Mouse (Mus musculus) embryonic facial prominence, embryonic 11.5 days (tissue): ENCODE results near the gene Gm11627. TPM values are rescaled to one million over a fixed set of nuclear protein-coding genes. Genes with fewer than 3 reads are reported as not detected.
"Not testable (repeated sequence)": the region's sequence is repeated elsewhere in the genome, so short reads cannot be mapped to it uniquely, and the experiment has no call there.

Source experiments
- ATAC-seq: fragments of 200-750 bp; cut with Nextera tagmentation; replicated peaks from 2 replicates; pipeline ENCODE4 v1.8.0; 2017; ENCODE audit warnings: low read depth; ENCODE audit not compliant: insufficient number of reproducible peaks, low FRiP score, low TSS enrichment
- DNase-seq: peaks from one replicate; pipeline ENCODE4 v3.0.0-alpha.2; 2015; ENCODE audit warnings: low spot score
- H3K27ac ChIP-seq: fragments of 300-500 bp; sonication (generic); replicated peaks from 2 replicates; pipeline ENCODE4 v1.5.1; 2014; ENCODE audit warnings: mild to moderate bottlenecking, low read depth, low read length, control low read depth
- H3K27me3 ChIP-seq: fragments of 300-500 bp; sonication (generic); 2 replicates; pipeline ENCODE4 v1.6.1; 2014; ENCODE audit warnings: mild to moderate bottlenecking, low read length, moderate library complexity, mixed read lengths; ENCODE audit not compliant: control insufficient read depth, insufficient read depth
- H3K36me3 ChIP-seq: fragments of 300-500 bp; sonication (generic); replicated peaks from 2 replicates; pipeline ENCODE4 v1.6.1; 2014; ENCODE audit warnings: low read depth, mild to moderate bottlenecking, low read length, moderate library complexity, mixed read lengths; ENCODE audit not compliant: control insufficient read depth, insufficient read depth
- H3K4me1 ChIP-seq: fragments of 300-500 bp; sonication (generic); 2 replicates; pipeline ENCODE4 v1.6.1; 2014; ENCODE audit warnings: low read length, mixed read lengths; ENCODE audit not compliant: control insufficient read depth, insufficient read depth
- H3K4me2 ChIP-seq: fragments of 300-500 bp; sonication (generic); 2 replicates; pipeline ENCODE4 v1.6.1; 2014; ENCODE audit warnings: low read depth, mild to moderate bottlenecking, control low read depth, low read length, moderate library complexity
- H3K4me3 ChIP-seq: fragments of 300-500 bp; sonication (generic); 2 replicates; pipeline ENCODE4 v1.5.1; 2014; ENCODE audit warnings: low read depth, low read length, control low read depth
- H3K9ac ChIP-seq: fragments of 300-500 bp; sonication (generic); replicated peaks from 2 replicates; pipeline ENCODE4 v1.6.1; 2014; ENCODE audit warnings: mild to moderate bottlenecking, control low read depth, low read length
- H3K9me3 ChIP-seq: fragments of 300-500 bp; sonication (generic); replicated peaks from 2 replicates; pipeline ENCODE4 v1.6.1; 2016; ENCODE audit warnings: mild to moderate bottlenecking, low read length, inconsistent platforms, mixed read lengths; ENCODE audit not compliant: control insufficient read depth
- WGBS: fragments of 180-500 bp; shearing (Covaris S2); extraction: QIAGEN DNeasy Blood & Tissue Kit; methylation state at CpG from one replicate; pipeline ENCODE4 v1.1.7; 2014; 5-methylcytosine and 5-hydroxymethylcytosine counted together
- polyA plus RNA-seq: library from polyadenylated mRNA; unstranded; fragments of >200 nt; fragmentation: Nextera tagmentation; extraction: Ambion mirVana; gene quantifications from 2 replicates; pipeline ENCODE4 v1.2.1, GENCODE M21; 2014

Gm11627 gene
- polyA plus RNA-seq, 1 experiment from 2014 or later, result 10.6 TPM

DNA sequence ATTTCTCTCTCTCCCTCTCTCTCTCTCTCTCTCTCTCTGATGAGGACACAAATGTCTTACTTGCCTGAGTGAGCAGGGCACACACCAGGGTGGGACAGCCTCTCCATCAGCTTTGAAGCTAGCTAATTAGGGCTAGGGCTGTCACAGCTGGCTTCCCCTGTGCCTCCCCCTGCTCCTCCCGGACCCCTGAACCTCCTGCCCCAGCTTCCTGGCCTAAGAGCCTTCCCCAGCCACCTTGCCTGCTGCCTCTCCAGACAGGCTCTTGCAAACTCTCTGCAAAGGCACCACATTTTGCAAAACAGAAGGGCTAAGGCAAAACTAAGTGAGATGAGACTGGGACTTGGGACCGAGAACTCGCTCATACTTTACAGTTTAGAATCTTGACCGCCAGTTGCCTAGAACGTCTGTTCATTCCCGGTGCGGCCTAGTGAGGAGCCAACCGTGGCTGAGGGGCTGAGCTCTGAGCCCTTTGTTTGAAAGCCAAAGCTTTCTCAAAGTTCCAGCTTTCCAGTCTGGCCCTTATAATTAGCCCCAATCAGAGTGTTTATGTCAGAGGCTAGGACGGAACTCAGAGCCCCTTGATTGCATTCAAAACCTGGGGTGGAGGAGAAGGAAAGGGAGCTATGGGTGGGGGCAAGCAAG lies 31.5 kb upstream of the Gm11627 start:
- Histone ChIP-seq H3K9ac (peak overlapping the region; percentile 37), H3K4me3 (0 out of 2 replicates have a peak overlapping the region, but pooled peaks have one; percentile 9), H3K27me3 (no peaks in the 10 kb centered on the region), H3K4me2 (peak overlapping the region; percentile 1; the same call in 1 of the 2 replicates), H3K4me1 (peaks cover 11% of the 10 kb centered on the region), H3K27ac (peak overlapping the region; percentile 68), H3K9me3 (no peaks in the 10 kb centered on the region), H3K36me3 (no peaks in the 10 kb centered on the region)
- peak; percentile 69 for DNase-seq
- ATAC-seq, result peak; percentile 6; the same call in 1 of the 2 replicates
- 7% methylated on average over 9 of the region's 9 CpGs for WGBS

DNA sequence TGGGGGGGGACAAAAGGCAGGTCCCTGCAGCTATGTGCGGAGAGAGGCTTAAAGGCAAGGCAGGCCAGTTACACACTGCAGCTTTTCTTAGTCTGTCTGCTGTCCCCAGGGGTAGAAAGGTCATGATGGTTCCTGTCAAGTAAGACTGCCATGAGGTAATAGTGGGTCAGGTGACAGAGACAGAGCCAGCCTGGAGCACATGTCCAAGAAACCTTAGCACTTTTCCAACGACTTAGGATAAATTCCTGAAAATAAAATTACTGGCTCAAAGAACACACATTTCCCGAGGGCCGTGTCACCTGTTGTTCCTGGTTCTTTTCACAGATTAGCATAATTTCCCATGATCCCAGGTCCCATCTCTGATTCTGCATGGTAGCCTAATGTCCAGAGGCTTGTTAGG lies 31.0 kb upstream of the Gm11627 start:
- peak; percentile 60 for DNase-seq
- 16% methylated on average over 4 of the region's 4 CpGs for WGBS
- H3K4me3 ChIP-seq, result no peak overlapping the region
- no peak; the same call in 1 of the 2 replicates for ATAC-seq
- H3K4me2 ChIP-seq, result peak overlapping the region; percentile 11
- H3K4me1 ChIP-seq, result peaks cover 11% of the 10 kb centered on the region
- H3K9me3 ChIP-seq, result no peaks in the 10 kb centered on the region
- peak overlapping the region; percentile 68 for H3K27ac ChIP-seq
- no peak overlapping the region; the same call in none of the 2 replicates for H3K9ac ChIP-seq
- H3K36me3 ChIP-seq, result no peaks in the 10 kb centered on the region
- no peaks in the 10 kb centered on the region for H3K27me3 ChIP-seq

DNA sequence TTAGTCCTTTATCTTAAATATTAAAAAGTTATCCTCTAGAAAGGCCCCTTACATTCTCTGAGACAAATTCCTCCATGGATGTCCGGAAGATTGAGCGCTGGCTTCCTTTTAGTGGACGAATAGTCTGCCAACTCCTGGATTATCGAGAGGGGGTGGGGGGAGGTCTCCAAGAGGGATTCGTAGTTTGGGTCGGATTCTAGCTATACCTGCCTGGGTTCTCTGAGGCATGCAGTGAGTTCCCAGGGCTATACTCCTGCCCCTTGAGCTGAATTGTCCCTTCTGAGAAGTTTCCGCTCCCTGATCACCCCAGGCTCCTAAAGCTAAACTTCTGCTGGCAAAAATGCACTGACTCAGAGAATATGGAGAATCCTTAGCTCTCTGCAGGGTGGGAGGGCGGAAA lies 30.2 kb upstream of the Gm11627 start:
- Histone ChIP-seq H3K4me1 (peaks cover 11% of the 10 kb centered on the region), H3K4me2 (peak overlapping the region; percentile 76), H3K27me3 (no peaks in the 10 kb centered on the region), H3K4me3 (peak overlapping the region; percentile 95), H3K9ac (peak overlapping the region; percentile 99), H3K27ac (peak overlapping the region; percentile 68), H3K9me3 (no peaks in the 10 kb centered on the region), H3K36me3 (no peaks in the 10 kb centered on the region)
- no peak for DNase-seq
- no peak for ATAC-seq
- WGBS, result 37% methylated on average over 8 of the region's 8 CpGs

DNA sequence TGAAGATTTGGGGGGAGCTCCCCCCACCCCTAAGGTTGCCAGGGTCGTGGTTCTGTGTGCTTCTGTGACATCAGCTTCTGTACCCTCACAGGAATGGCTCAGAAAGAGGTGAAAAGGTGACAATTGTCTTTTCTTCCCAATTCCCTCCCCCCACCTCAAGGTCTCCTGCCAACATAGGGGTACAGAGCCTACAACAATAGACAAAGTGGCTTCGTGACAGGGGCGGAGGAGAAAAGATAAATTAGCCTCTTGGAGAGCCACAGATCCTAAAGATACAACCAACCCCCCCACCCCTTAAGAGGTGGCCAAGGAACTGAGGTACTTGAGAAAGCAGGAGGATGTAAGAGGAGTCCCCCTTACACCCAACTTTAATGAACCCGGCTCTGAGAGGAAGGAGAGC lies 29.4 kb upstream of the Gm11627 start:
- no peak for DNase-seq
- Histone ChIP-seq H3K4me2 (peak overlapping the region; percentile 76), H3K36me3 (no peaks in the 10 kb centered on the region), H3K27ac (peak overlapping the region; percentile 2), H3K9me3 (no peaks in the 10 kb centered on the region), H3K27me3 (no peaks in the 10 kb centered on the region), H3K4me3 (peak overlapping the region; percentile 95), H3K4me1 (peaks cover 11% of the 10 kb centered on the region), H3K9ac (peak overlapping the region; percentile 99)
- WGBS, result 8% methylated on average over 4 of the region's 4 CpGs
- no peak for ATAC-seq

DNA sequence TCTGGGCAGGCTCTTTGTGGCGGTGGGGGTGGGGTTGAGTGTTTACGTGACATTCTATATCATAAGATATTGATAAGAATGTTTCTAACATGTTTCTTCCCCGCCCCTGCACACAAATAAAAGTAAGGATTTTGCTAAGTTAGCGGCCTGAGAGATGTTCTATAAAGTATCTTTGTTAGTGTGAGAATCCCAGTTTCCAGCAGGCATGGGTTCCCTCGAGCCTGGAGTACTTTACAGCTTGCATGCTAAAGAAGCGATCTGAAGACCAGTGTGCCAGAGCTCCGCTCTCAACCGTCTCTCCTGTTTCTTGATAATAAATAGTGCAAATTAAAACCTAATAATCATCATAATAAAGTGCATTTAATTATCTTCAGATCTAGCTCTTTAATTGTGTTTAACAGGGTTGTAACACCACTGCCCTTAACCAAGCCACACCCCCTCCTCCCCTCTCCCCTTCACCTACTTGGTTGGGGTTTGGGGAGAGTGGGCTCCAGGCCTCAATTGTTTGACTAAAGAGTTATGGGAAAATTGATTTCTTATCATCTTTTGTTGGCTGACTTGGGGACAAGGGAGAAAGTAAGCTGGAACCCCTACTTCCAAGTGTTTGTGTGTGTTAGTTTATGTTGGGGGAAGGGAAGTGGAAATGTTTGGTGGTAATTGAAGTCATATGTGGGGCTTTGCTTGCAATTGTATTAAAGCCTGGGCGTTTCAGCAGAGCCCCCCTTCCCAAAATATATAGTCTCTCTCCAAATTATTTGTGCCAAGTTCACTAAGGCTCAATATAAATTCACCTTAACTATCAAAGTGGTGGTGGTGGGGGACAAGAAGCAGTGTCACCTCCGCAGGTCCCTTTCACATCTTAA lies 28.7 kb upstream of the Gm11627 start:
- Histone ChIP-seq H3K9me3 (no peaks in the 10 kb centered on the region), H3K27me3 (no peaks in the 10 kb centered on the region), H3K4me1 (peaks cover 11% of the 10 kb centered on the region), H3K9ac (peak overlapping the region; percentile 99), H3K4me3 (peak overlapping the region; percentile 95), H3K36me3 (no peaks in the 10 kb centered on the region), H3K4me2 (peak overlapping the region; percentile 76), H3K27ac (peak overlapping the region; percentile 63)
- ATAC-seq (no peak), DNase-seq (peak; percentile 76)
- WGBS, result 4% methylated on average over 10 of the region's 10 CpGs

DNA sequence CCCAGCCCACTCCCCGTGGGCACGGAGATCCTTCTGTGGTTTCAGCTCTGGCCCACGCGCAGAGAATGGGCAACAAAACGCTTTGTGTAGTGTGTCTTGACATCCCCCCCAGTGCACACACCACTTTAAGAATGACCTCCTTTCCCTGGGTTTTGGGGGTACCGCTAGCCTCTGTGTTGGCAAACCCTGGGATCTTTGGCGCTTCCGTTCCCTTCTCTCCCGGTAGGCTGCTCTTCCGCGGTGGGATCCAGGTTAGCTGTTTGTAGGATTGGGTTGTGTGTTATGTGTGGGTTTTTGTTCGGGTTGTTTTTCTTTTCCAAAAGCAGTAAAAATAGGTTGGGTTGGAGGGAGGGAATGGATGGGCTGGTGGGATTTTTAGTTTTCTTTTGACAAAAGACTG lies 27.9 kb upstream of the Gm11627 start:
- not testable (repeated sequence) for H3K9me3 ChIP-seq, H3K36me3 ChIP-seq, ATAC-seq, H3K27me3 ChIP-seq, DNase-seq
- peaks cover 11% of the 10 kb centered on the region for H3K4me1 ChIP-seq
- under 1% methylated on average over 12 of the region's 12 CpGs for WGBS
- H3K4me2 ChIP-seq, result peak overlapping the region; percentile 76
- H3K4me3 ChIP-seq, result peak overlapping the region; percentile 95
- H3K27ac ChIP-seq, result peak overlapping the region; percentile 63
- peak overlapping the region; percentile 99 for H3K9ac ChIP-seq

DNA sequence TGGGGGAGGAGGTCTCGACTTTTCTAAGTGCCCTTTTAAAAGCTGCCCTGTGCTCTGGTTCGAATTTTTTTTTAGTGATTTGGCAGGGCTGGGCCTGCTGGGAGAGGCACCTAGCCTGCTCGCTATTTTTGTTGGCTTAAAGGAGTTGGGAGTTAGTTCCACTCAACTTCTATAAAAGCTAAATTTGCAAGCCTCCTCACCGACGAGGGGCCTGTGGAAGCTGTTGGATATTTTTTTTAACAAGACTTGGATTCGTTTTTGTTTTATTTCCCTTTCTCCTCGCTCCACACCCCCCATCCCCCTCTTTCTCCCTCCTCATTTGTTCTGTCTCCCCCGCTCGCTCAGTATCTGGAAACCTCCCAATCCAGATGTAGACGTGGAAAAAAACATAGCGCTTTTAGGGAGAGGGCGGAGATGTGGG lies 27.5 kb upstream of the Gm11627 start:
- Histone ChIP-seq H3K27me3 (no peaks in the 10 kb centered on the region), H3K9me3 (no peaks in the 10 kb centered on the region), H3K36me3 (no peaks in the 10 kb centered on the region), H3K9ac (peak overlapping the region; percentile 99), H3K4me1 (peaks cover 13% of the 10 kb centered on the region), H3K4me2 (peak overlapping the region; percentile 76), H3K4me3 (peak overlapping the region; percentile 95), H3K27ac (peak overlapping the region; percentile 63)
- ATAC-seq (no peak), DNase-seq (peak; percentile 63)
- WGBS, result under 1% methylated on average over 12 of the region's 12 CpGs
